Mouse (Mus musculus) thymus, adult 2 months (tissue): Measurements from ENCODE around the gene Trim8. TPM values are rescaled to one million over a fixed set of nuclear protein-coding genes. Genes with fewer than 3 reads are reported as not detected.
A peak's percentile ranks its signal among the peaks of the same experiment; 100 is the strongest.

Experiments
- DNase-seq: peaks from one replicate; pipeline ENCODE4 v3.0.0; 2021
- H3K27ac ChIP-seq: fragments of 200-500 bp; 2 replicates; pipeline ENCODE4 v1.5.1; 2012; ENCODE audit warnings: low read length, control low read depth; ENCODE audit not compliant: control insufficient read depth, insufficient read depth
- H3K27me3 ChIP-seq: fragments of 200-500 bp; 2 replicates; pipeline ENCODE4 v1.6.1; 2012; ENCODE audit warnings: mild to moderate bottlenecking, low read length, moderate library complexity, mixed read lengths; ENCODE audit not compliant: control insufficient read depth, insufficient read depth
- H3K36me3 ChIP-seq: fragments of 200-500 bp; 2 replicates; pipeline ENCODE4 v1.6.1; 2012; ENCODE audit warnings: mild to moderate bottlenecking, low read length, moderate library complexity; ENCODE audit not compliant: control insufficient read depth, insufficient read depth
- H3K4me1 ChIP-seq: fragments of 200-500 bp; replicated peaks from 2 replicates; pipeline ENCODE4 v1.6.1; 2012; ENCODE audit warnings: low read length; ENCODE audit not compliant: control insufficient read depth, insufficient read depth
- H3K4me3 ChIP-seq: fragments of 200-500 bp; 2 replicates; pipeline ENCODE4 v1.5.1; 2012; ENCODE audit warnings: mild to moderate bottlenecking, low read length, control low read depth, moderate library complexity; ENCODE audit not compliant: control insufficient read depth, insufficient read depth
- CTCF ChIP-seq: fragments of 200-500 bp; IDR thresholded peaks from 2 replicates; pipeline ENCODE4 v1.5.1; 2012; ENCODE audit warnings: mild to moderate bottlenecking, control low read depth, low read length, moderate library complexity, borderline replicate concordance; ENCODE audit not compliant: control insufficient read depth, poor library complexity, insufficient read depth; ENCODE audit errors: extremely low read depth
- POLR2A ChIP-seq: fragments of 200-500 bp; IDR thresholded peaks from 2 replicates; pipeline ENCODE4 v1.6.1; 2012; ENCODE audit warnings: mild to moderate bottlenecking, low read length, control low read depth, moderate library complexity; ENCODE audit not compliant: control insufficient read depth, poor library complexity, insufficient read depth; ENCODE audit errors: extremely low read depth
- WGBS: fragments of 180-500 bp; shearing (Covaris S2); methylation state at CpG from one replicate; pipeline ENCODE4 v1.1.7; 2018; 5-methylcytosine and 5-hydroxymethylcytosine counted together
- polyA plus RNA-seq: library from polyadenylated mRNA; depleted of rRNA; stranded (reverse); fragments of >200 nt; gene quantifications from 2 replicates; pipeline ENCODE4 v1.2.3, GENCODE M21; 2012

The Trim8 gene
- polyA plus RNA-seq, 1 experiment, result 57.9 TPM

DNA sequence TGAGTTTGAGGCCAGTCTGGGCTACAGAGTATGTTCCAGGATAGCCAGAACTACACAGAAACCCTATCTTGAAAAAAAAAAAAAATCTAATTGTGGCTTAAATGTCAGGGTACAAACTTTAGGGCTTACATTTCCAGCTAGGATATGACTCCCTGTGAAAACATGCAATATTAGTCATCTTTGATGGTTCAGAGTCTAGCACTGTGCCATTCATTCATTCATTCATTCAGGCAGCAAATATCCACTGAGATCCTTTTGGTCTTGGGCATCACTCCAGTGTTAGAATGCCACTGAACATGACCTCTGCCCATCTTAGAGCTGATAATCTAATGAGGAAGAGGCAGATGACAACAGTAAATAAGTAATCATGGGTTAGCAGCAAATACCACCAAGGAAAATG is 20.2 kb downstream of the Trim8 start:
- DNase-seq, result no peak
- Histone ChIP-seq H3K27ac (no peak overlapping the region), H3K4me1 (peaks cover 79% of the 10 kb centered on the region), H3K27me3 (no peaks in the 10 kb centered on the region), H3K4me3 (no peak overlapping the region), H3K36me3 (no peaks in the 10 kb centered on the region)
- TF ChIP-seq CTCF, result no peak
- no peak for TF ChIP-seq POLR2A

GRCm38 (mm10) chr19:46522433-46523044 is 21.0 kb downstream of the Trim8 start:
- no peak overlapping the region for H3K27ac ChIP-seq
- no peak overlapping the region for H3K4me3 ChIP-seq
- peaks cover 75% of the 10 kb centered on the region for H3K4me1 ChIP-seq
- TF ChIP-seq CTCF (no peak), POLR2A (no peak)
- H3K27me3 ChIP-seq, result no peaks in the 10 kb centered on the region
- no peak for DNase-seq
- 13% methylated on average over 15 of the region's 15 CpGs for WGBS
- H3K36me3 ChIP-seq, result no peaks in the 10 kb centered on the region

DNA sequence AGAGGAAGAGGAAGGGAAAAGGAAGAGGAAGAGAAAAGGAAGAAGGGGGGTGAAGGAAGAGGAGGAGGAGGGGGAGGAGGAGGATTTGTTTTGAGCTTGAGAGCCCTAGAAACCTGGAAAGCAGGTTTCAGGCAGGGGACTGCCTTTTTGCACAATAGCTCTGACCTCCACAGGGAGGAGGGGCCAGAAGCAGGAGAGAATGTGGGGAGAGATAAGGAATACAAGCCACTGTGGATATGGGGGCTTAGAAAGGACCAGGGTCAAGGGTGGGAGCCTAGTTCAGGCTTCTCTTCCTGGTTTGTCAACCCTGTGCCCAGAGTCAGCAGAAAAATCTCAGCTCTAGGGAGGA is 21.6 kb downstream of the Trim8 start:
- DNase-seq, result no peak
- H3K27me3 ChIP-seq, result no peaks in the 10 kb centered on the region
- H3K4me3 ChIP-seq, result no peak overlapping the region
- H3K36me3 ChIP-seq, result no peaks in the 10 kb centered on the region
- H3K27ac ChIP-seq, result no peak overlapping the region
- peaks cover 75% of the 10 kb centered on the region for H3K4me1 ChIP-seq
- TF ChIP-seq POLR2A (no peak), CTCF (no peak)

DNA sequence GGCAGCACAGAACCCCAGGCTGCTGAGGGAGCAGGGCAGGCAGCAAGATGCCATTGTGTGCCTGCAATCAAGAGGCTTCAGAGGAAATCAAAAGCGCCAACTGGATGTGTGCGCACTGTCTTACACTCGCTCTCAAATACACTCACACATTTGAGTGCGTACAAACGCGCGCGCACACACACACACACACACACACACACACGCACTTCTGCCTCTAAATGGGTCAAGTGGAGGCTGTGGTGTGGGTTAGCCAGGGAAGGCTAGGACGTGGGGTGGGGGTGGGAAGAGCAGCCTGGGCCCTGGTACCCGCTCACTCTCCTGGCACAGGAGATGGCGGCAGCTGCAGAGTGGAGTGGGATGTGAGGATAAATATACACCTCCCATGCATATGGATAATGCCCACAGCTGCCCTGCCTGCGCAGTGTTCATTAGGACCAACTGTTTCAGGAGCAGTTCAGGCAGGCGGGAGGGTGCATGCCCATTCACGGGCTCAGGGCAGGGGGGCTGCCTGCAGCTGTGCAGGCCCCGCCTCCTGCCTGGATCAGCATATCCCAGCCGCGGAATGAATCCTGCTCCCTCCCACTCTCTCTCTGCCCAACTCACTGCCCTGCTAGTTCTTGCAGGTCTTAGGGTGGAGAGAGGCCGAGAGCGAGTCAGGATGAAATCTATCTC is 22.1 kb downstream of the Trim8 start:
- Histone ChIP-seq H3K27me3 (no peaks in the 10 kb centered on the region), H3K27ac (no peak overlapping the region), H3K4me3 (no peak overlapping the region), H3K4me1 (peaks cover 76% of the 10 kb centered on the region), H3K36me3 (no peaks in the 10 kb centered on the region)
- TF ChIP-seq CTCF (no peak), POLR2A (no peak)
- DNase-seq, result peak; percentile 37
- 38% methylated on average over 20 of the region's 20 CpGs for WGBS

DNA sequence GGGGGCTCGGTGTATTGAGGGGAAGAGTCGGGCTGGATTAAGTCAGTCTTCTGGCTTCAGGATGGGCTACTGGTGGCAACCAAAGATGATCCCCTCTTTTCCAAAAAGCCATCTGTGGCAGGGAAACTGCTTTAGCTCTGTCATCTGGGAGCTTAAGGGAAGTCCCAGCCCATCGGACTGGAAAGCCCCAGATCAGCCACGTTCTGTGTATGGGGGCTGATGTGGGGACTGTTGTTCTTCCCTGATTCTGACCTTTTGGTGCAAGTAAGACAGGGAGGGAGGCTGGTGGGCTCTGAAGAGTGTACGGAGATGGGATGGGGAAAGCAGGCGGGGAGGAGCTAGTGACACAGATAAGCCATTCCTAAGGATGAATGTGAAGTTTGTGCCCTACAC is 22.6 kb downstream of the Trim8 start:
- Histone ChIP-seq H3K36me3 (no peaks in the 10 kb centered on the region), H3K27me3 (no peaks in the 10 kb centered on the region), H3K4me1 (peaks cover 76% of the 10 kb centered on the region), H3K4me3 (no peak overlapping the region), H3K27ac (no peak overlapping the region)
- no peak for DNase-seq
- TF ChIP-seq CTCF (no peak), POLR2A (no peak)
- 49% methylated on average over 6 of the region's 6 CpGs for WGBS

DNA sequence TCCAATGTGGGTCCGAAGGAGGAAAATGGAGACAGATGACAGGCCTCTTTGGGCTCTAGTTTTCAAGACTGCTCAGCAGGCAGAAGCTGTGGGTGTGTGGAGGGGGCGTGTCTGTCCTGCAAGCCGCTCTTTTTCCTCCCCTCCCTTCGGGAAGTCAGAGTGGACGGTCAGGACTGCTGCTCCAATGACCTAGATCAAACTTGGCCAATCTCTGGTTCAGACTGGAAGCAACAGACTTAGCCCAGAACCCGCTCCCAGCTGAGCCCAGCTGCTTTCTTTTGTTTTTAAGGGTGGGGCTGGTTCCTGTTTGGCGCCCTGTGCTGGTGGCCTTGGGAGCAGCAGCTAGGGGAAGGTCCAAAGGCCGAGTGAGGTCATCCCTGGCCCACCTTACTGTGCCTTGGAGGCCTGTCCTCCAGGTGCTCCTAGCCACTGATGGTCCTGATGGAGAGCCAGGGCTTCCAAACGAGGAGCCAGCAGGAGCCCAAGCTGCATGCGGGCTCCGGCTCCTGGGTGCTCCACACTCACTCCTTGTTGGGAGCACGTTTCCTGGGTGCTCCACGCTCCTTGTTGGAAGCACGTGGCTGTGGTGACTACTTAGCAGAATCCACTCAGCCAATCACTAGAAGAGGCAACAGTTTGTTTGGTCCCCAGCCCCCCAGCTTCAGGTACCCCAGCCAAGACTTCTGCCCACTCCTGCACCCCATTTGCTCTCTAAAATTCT is 23.3 kb downstream of the Trim8 start:
- Histone ChIP-seq H3K4me1 (peaks cover 77% of the 10 kb centered on the region), H3K27me3 (no peaks in the 10 kb centered on the region), H3K27ac (no peak overlapping the region), H3K4me3 (no peak overlapping the region), H3K36me3 (no peaks in the 10 kb centered on the region)
- TF ChIP-seq CTCF, result no peak
- no peak for TF ChIP-seq POLR2A
- no peak for DNase-seq
- WGBS, result 55% methylated on average over 14 of the region's 14 CpGs
